Mouse (Mus musculus): Measurements from ENCODE around the gene Atraid. TPM values are rescaled to one million over a fixed set of nuclear protein-coding genes. Genes with fewer than 3 reads are reported as not detected.
A peak's percentile ranks its signal among the peaks of the same experiment; 100 is the strongest.
"Not testable (repeated sequence)": the region's sequence is repeated elsewhere in the genome, so short reads cannot be mapped to it uniquely, and the experiment has no call there.

Gene Atraid
- polyA plus RNA-seq, 1 experiment from 2014 or later = 88.2 TPM

DNA sequence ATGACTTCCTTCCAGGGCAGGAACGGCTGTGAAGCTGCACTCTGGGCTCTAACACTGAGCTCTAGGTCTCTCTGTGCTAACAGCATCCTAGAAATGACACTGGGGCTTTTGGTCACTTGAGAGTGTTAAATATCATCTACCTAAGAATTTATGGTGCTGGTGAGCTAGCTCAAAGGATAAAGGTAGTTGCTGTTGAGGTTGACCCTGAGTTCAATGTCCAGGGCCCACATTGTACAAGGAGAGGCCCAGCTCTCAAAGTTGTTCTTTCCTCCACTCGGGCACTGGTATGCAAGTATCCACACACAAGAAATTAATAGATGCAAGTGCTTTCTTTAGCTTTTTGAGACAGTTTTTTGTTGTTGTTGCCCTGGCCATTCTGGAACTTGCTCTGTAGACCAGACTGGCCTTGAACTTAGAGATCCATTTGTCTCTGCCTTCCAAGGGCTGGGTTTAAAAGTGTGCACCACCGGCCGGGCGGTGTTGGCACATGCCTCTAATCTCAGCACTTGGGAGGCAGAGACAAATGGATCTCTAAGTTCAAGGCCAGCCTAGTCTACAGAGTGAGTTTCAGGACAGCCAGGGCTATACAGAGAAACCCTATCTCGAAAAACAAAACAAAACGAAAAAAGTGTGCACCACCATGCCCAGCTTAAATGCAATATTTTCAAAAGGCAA is 9.8 kb upstream of the Atraid start:
- no peaks in the 10 kb centered on the region for H3K4me1 ChIP-seq (ENCODE audit: control insufficient read depth, insufficient read depth, low read length)
- no peak overlapping the region for H3K4me2 ChIP-seq (ENCODE audit: low read depth, low read length)
- no peak overlapping the region for H3K4me3 ChIP-seq (ENCODE audit: low read depth, low read length)
- no peak overlapping the region for H3K9ac ChIP-seq (replicated peaks; ENCODE audit: low read length)
- ATAC-seq (replicated peaks; ENCODE audit: insufficient number of reproducible peaks, low FRiP score, low TSS enrichment, low read depth) (no peak), DNase-seq (ENCODE audit: low spot score) (no peak)
- H3K27me3 ChIP-seq (ENCODE audit: control insufficient read depth, insufficient read depth, low read length) = no peaks in the 10 kb centered on the region
- 93% methylated on average over 7 of the region's 7 CpGs for WGBS
- H3K9me3 ChIP-seq (replicated peaks; ENCODE audit: control insufficient read depth, low read length) = no peaks in the 10 kb centered on the region
- no peaks in the 10 kb centered on the region for H3K36me3 ChIP-seq (replicated peaks; ENCODE audit: control insufficient read depth, insufficient read depth, low read depth, low read length)
- no peak overlapping the region for H3K27ac ChIP-seq (replicated peaks; ENCODE audit: low read depth, low read length)

DNA sequence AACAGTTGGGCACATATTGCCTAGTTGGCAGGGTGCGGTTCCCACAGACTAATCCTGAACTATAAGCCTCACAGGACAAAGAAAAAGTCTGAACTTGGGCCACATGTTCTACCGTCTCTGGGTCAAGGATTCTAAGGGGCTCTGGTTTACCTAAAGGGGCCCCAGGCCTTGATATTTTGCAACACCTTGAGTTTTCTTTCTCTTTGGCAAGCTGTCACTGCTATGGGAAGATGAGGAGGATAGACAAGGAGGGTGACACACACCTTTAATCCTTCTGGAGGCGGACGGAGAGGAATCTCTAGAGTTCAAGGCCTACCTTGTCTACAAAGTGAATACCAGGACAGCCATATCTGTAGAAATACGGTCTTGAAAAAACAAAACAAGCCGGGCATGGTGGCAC is 1.7 kb upstream of the Atraid start:
- no peaks in the 10 kb centered on the region for H3K4me1 ChIP-seq (ENCODE audit: control insufficient read depth, insufficient read depth, low read length)
- H3K9me3 ChIP-seq (replicated peaks; ENCODE audit: control insufficient read depth, low read length) = no peaks in the 10 kb centered on the region
- H3K4me3 ChIP-seq (ENCODE audit: low read depth, low read length) = no peak overlapping the region
- DNase-seq (ENCODE audit: low spot score) (no peak), ATAC-seq (replicated peaks; ENCODE audit: insufficient number of reproducible peaks, low FRiP score, low TSS enrichment, low read depth) (no peak)
- no peak overlapping the region for H3K4me2 ChIP-seq (ENCODE audit: low read depth, low read length)
- WGBS = 93% methylated on average over 6 of the region's 6 CpGs
- no peaks in the 10 kb centered on the region for H3K36me3 ChIP-seq (replicated peaks; ENCODE audit: control insufficient read depth, insufficient read depth, low read depth, low read length)
- H3K9ac ChIP-seq (replicated peaks; ENCODE audit: low read length) = no peak overlapping the region
- no peaks in the 10 kb centered on the region for H3K27me3 ChIP-seq (ENCODE audit: control insufficient read depth, insufficient read depth, low read length)
- no peak overlapping the region for H3K27ac ChIP-seq (replicated peaks; ENCODE audit: low read depth, low read length)

DNA sequence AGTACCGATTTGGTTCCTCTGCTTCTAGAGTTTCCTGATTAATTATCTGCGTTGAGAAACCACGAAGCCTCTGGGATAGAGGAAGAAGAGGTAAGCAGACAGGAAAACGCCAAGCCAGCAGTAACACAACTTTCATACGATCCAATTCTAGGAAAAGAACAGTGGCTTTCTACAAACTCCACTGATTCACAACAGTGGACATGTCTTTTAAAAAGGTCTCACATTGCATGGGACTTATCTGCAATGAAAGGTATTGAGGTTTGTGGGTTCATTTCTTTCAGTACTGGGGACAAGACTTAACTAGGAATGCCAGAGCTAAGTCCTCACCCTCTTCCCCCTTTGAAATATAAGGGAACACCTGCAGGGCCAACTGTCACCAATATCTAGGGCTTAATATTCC is 1.0 kb upstream of the Atraid start:
- Histone ChIP-seq H3K4me1 (ENCODE audit: control insufficient read depth, insufficient read depth, low read length) (no peaks in the 10 kb centered on the region), H3K4me3 (ENCODE audit: low read depth, low read length) (no peak overlapping the region), H3K9ac (replicated peaks; ENCODE audit: low read length) (peak overlapping the region; percentile 88; the same call in 1 of the 2 replicates), H3K27ac (replicated peaks; ENCODE audit: low read depth, low read length) (no peak overlapping the region), H3K27me3 (ENCODE audit: control insufficient read depth, insufficient read depth, low read length) (no peaks in the 10 kb centered on the region), H3K4me2 (ENCODE audit: low read depth, low read length) (peak overlapping the region; percentile 62), H3K9me3 (replicated peaks; ENCODE audit: control insufficient read depth, low read length) (no peaks in the 10 kb centered on the region), H3K36me3 (replicated peaks; ENCODE audit: control insufficient read depth, insufficient read depth, low read depth, low read length) (no peaks in the 10 kb centered on the region)
- DNase-seq (ENCODE audit: low spot score) = no peak
- WGBS = 77% methylated on average over 5 of the region's 5 CpGs
- ATAC-seq (replicated peaks; ENCODE audit: insufficient number of reproducible peaks, low FRiP score, low TSS enrichment, low read depth) = no peak

DNA sequence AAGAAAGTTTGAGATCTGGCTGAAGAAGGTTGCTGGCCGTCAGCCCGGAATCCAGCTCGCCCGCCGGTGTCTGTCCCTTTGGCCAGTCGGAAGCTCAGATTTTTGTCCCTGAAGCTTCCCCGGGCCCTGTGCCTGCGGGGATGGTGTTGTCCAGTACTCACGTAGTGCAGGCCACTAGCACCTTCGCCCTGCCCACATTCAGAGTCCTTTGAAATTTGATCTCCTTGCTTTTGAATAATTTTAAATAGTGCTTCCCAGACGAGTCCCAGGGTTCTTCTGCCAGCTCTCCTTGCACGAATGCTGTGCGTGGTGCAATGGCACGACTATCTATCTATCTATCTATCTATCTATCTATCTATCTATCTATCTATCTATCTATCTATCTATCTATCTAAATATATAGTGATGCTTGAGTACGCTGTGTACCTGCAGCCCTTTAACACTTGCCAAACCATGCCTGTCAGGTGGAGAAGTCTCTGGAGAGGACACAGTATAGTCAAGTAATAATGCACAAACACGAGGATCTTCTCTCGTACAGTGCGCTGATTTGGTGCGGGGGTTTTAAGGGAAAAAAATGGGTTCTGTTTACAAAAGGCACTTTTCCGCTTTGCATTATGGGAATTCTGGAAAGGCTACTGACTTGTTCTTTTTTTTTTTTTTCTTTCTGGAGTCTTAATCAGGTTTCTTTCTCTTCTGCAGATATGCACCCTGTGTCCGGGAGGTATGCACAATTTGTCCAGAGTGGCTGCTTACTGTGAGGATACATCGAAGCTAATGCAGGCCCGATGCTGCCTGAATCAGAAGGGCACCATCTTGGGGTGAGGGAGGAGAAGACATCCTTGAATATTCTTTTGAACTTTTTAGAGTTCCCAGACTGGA is 890 bp downstream of the Atraid start, which contains the start of gene Slc5a6:
Slc5a6 (minus strand) TSS at position 162 of the 879 bp plus-strand sequence.
- Histone ChIP-seq H3K27ac (replicated peaks; ENCODE audit: low read depth, low read length) (peak within 1 kb of the TSS; percentile 84), H3K4me1 (ENCODE audit: control insufficient read depth, insufficient read depth, low read length) (no peaks in the 10 kb centered on the region), H3K9ac (replicated peaks; ENCODE audit: low read length) (peak within 1 kb of the TSS; percentile 88), H3K27me3 (ENCODE audit: control insufficient read depth, insufficient read depth, low read length) (no peaks in the 10 kb centered on the region), H3K36me3 (replicated peaks; ENCODE audit: control insufficient read depth, insufficient read depth, low read depth, low read length) (no peaks in the 10 kb centered on the region), H3K4me3 (ENCODE audit: low read depth, low read length) (peak within 1 kb of the TSS; percentile 70), H3K9me3 (replicated peaks; ENCODE audit: control insufficient read depth, low read length) (no peaks in the 10 kb centered on the region), H3K4me2 (ENCODE audit: low read depth, low read length) (peak within 1 kb of the TSS; percentile 62)
- WGBS = under 1% methylated on average over 23 of the region's 23 CpGs
- ATAC-seq (replicated peaks; ENCODE audit: insufficient number of reproducible peaks, low FRiP score, low TSS enrichment, low read depth) = peak; percentile 49
- DNase-seq (ENCODE audit: low spot score) = peak; percentile 79

DNA sequence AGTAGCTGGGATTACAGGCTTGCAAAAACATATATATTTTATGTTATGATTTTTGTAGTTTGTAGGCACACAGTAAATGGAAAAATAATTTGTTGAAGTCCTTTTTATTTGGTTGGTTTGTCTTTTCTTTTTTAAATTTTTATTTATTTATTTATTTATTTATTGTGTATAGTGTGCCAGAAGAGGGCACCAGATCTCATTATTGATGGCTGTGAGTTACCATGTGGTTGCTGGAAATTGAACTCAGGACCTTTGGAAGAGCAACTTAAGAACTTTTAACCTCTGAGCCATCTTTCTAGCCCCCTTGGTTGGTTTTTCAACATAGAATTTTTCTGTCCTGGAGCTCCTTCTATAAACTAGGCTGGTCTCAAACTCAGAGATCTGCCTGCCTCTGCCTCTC is 2.3 kb downstream of the Atraid start:
- no peak for DNase-seq (ENCODE audit: low spot score)
- Histone ChIP-seq H3K36me3 (replicated peaks; ENCODE audit: control insufficient read depth, insufficient read depth, low read depth, low read length) (no peaks in the 10 kb centered on the region), H3K4me1 (ENCODE audit: control insufficient read depth, insufficient read depth, low read length) (no peaks in the 10 kb centered on the region), H3K4me2 (ENCODE audit: low read depth, low read length) (no peak overlapping the region), H3K27me3 (ENCODE audit: control insufficient read depth, insufficient read depth, low read length) (no peaks in the 10 kb centered on the region), H3K9ac (replicated peaks; ENCODE audit: low read length) (no peak overlapping the region), H3K4me3 (ENCODE audit: low read depth, low read length) (no peak overlapping the region), H3K27ac (replicated peaks; ENCODE audit: low read depth, low read length) (no peak overlapping the region), H3K9me3 (replicated peaks; ENCODE audit: control insufficient read depth, low read length) (no peaks in the 10 kb centered on the region)
- ATAC-seq (replicated peaks; ENCODE audit: insufficient number of reproducible peaks, low FRiP score, low TSS enrichment, low read depth) = no peak

DNA sequence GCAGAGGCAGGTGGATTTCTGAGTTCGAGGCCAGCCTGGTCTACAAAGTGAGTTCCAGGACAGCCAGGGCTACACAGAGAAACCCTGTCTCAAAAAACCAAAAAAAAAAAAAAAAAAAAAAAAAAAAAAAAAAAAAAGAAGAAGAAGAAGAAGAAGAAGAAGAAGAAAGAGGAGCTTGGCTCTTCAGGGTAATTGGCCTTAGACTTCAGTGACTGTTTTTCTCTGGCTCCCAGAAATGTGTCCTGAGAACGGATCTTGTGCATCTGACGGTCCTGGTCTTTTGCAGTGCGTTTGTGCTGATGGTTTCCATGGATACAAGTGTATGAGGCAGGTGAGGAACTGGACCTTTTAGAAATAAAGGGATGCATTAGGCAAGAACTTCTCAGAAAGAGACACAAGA is 5.6 kb downstream of the Atraid start:
- Histone ChIP-seq H3K4me2 (ENCODE audit: low read depth, low read length) (peak overlapping the region; percentile 90), H3K9ac (replicated peaks; ENCODE audit: low read length) (0 out of 2 replicates have a peak overlapping the region, but pooled peaks have one; percentile 87), H3K4me3 (ENCODE audit: low read depth, low read length) (peak overlapping the region; percentile 65; the same call in 1 of the 2 replicates)
- H3K36me3 ChIP-seq (replicated peaks; ENCODE audit: control insufficient read depth, insufficient read depth, low read depth, low read length); H3K4me1 ChIP-seq (ENCODE audit: control insufficient read depth, insufficient read depth, low read length); H3K27me3 ChIP-seq (ENCODE audit: control insufficient read depth, insufficient read depth, low read length); H3K27ac ChIP-seq (replicated peaks; ENCODE audit: low read depth, low read length); DNase-seq (ENCODE audit: low spot score); ATAC-seq (replicated peaks; ENCODE audit: insufficient number of reproducible peaks, low FRiP score, low TSS enrichment, low read depth); H3K9me3 ChIP-seq (replicated peaks; ENCODE audit: control insufficient read depth, low read length): not testable (repeated sequence)
- WGBS = 67% methylated on average over 4 of the region's 4 CpGs

DNA sequence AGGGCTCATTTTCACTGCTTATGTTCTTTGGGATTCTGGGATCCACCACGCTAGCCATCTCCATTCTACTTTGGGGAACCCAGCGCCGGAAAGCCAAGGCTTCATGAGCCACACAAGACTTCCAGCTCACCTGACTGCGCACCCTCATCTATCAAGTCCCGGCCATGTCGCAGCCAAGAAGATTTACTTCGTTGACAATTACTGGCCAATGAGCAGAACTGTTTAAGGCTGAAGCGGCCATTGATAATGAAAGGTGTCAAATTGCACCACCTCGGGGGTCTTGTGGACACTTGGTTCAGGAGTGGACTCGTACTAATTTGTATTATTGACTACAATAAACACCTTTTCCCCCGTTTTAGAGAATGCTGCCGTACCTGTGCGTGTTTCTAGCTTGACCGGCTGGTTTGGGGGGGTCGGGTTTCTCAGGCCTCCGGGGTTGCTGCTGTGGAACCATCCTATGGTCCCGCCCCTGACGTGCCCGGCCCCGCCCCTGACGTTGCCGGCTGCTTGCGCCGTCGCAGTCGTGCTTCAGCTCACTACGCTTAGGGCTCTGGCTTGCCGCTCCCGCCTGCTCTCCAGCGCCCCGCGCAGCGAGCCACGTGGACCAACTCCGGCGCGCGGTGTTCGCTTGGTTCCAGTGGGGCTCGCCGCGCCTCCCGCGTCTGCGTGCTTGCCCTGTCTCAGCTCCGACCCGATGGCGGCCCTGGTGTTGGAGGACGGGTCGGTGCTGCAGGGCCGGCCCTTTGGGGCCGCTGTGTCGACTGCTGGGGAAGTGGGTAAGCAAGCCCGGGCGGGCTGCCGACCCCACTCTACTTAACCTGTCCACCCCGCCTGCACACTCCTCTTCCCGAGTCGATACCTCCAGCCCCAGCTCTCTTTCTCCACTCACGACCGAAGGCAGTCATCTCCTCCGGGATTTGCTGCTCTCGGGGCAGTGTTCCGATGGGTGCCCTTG is 6.4 kb downstream of the Atraid start, which contains the start of gene Cad:
Cad (plus strand) TSS at position 520 of the 955 bp plus-strand sequence.
- no peaks in the 10 kb centered on the region for H3K36me3 ChIP-seq (replicated peaks; ENCODE audit: control insufficient read depth, insufficient read depth, low read depth, low read length)
- H3K4me2 ChIP-seq (ENCODE audit: low read depth, low read length) = peak within 1 kb of the TSS; percentile 90
- no peaks in the 10 kb centered on the region for H3K4me1 ChIP-seq (ENCODE audit: control insufficient read depth, insufficient read depth, low read length)
- under 1% methylated on average over 63 of the region's 64 CpGs for WGBS
- peak within 1 kb of the TSS; percentile 65 for H3K4me3 ChIP-seq (ENCODE audit: low read depth, low read length)
- H3K27me3 ChIP-seq (ENCODE audit: control insufficient read depth, insufficient read depth, low read length) = no peaks in the 10 kb centered on the region
- H3K27ac ChIP-seq (replicated peaks; ENCODE audit: low read depth, low read length) = peak within 1 kb of the TSS; percentile 52
- peak; percentile 98 for ATAC-seq (replicated peaks; ENCODE audit: insufficient number of reproducible peaks, low FRiP score, low TSS enrichment, low read depth)
- no peaks in the 10 kb centered on the region for H3K9me3 ChIP-seq (replicated peaks; ENCODE audit: control insufficient read depth, low read length)
- peak within 1 kb of the TSS; percentile 87 for H3K9ac ChIP-seq (replicated peaks; ENCODE audit: low read length)
- DNase-seq (ENCODE audit: low spot score) = peak; percentile 97

Data from embryonic facial prominence, embryonic 11.5 days (tissue).